Mouse (Mus musculus) stomach, embryonic 14.5 days (tissue): Measurements from ENCODE around the gene Noto. TPM values are rescaled to one million over a fixed set of nuclear protein-coding genes. Genes with fewer than 3 reads are reported as not detected.

Experiments
- ATAC-seq: fragments of 200-750 bp; cut with Nextera tagmentation; 2 replicates; pipeline ENCODE4 v1.8.0; 2017; ENCODE audit warnings: low read depth, moderate TSS enrichment; ENCODE audit not compliant: insufficient number of reproducible peaks, insufficient read depth, low FRiP score
- H3K27ac ChIP-seq: fragments of 300-500 bp; sonication (generic); 2 replicates; pipeline ENCODE4 v1.5.1; 2014; ENCODE audit warnings: mild to moderate bottlenecking, low read length, moderate library complexity, mixed read lengths
- H3K27me3 ChIP-seq: fragments of 300-500 bp; sonication (generic); 2 replicates; pipeline ENCODE4 v1.6.1; 2014; ENCODE audit warnings: low read length, control low read depth, mixed read lengths; ENCODE audit not compliant: control insufficient read depth, insufficient read depth
- H3K36me3 ChIP-seq: fragments of 300-500 bp; sonication (generic); 2 replicates; pipeline ENCODE4 v1.6.1; 2014; ENCODE audit warnings: mild to moderate bottlenecking, control low read depth, low read length, moderate library complexity, mixed read lengths; ENCODE audit not compliant: control insufficient read depth, insufficient read depth
- H3K4me1 ChIP-seq: fragments of 300-500 bp; sonication (generic); 2 replicates; pipeline ENCODE4 v1.6.1; 2014; ENCODE audit warnings: low read length, control low read depth, mixed read lengths; ENCODE audit not compliant: control insufficient read depth, insufficient read depth
- H3K4me2 ChIP-seq: fragments of 300-500 bp; sonication (generic); replicated peaks from 2 replicates; pipeline ENCODE4 v1.6.1; 2014; ENCODE audit warnings: low read depth, low read length, control low read depth
- H3K4me3 ChIP-seq: fragments of 300-500 bp; sonication (generic); 2 replicates; pipeline ENCODE4 v1.5.1; 2014; ENCODE audit warnings: low read depth, low read length, control low read depth
- H3K9ac ChIP-seq: fragments of 300-500 bp; sonication (generic); replicated peaks from 2 replicates; pipeline ENCODE4 v1.6.1; 2014; ENCODE audit warnings: low read depth, mild to moderate bottlenecking, control low read depth, low read length, moderate library complexity, mixed read lengths
- H3K9me3 ChIP-seq: fragments of 300-500 bp; sonication (generic); 2 replicates; pipeline ENCODE4 v1.6.1; 2016; ENCODE audit warnings: low read depth, low read length, control low read depth; ENCODE audit not compliant: control insufficient read depth
- WGBS: fragments of 180-500 bp; shearing (Covaris S2); extraction: QIAGEN DNeasy Blood & Tissue Kit; methylation state at CpG from one replicate; pipeline ENCODE4 v1.1.7; 2014; 5-methylcytosine and 5-hydroxymethylcytosine counted together
- polyA plus RNA-seq: library from polyadenylated mRNA; unstranded; fragments of >200 nt; fragmentation: Nextera tagmentation; extraction: Ambion mirVana; gene quantifications from 2 replicates; pipeline ENCODE4 v1.2.1, GENCODE M21; 2014

Gene Noto
- polyA plus RNA-seq, 1 experiment from 2014 or later = not detected

- peak within 1 kb of the TSS; percentile 87 for H3K4me2 ChIP-seq
- H3K9me3 ChIP-seq = no peaks in the 10 kb centered on the region
- H3K4me3 ChIP-seq = peak within 1 kb of the TSS; percentile 84
- peak within 1 kb of the TSS; percentile 87 for H3K9ac ChIP-seq
- peaks cover 11% of the 10 kb centered on the region for H3K36me3 ChIP-seq
- H3K27me3 ChIP-seq = no peaks in the 10 kb centered on the region
- 2% methylated on average over 96 of the region's 96 CpGs for WGBS
- peak; percentile 95 for ATAC-seq
- H3K27ac ChIP-seq = peak within 1 kb of the TSS; percentile 93
- peaks cover 10% of the 10 kb centered on the region; the same call in 1 of the 2 replicates for H3K4me1 ChIP-seq
Observed at GRCm38 (mm10) chr6:85450697-85451663, 27.3 kb downstream of the Noto start, which contains the start of gene Cct7. TSS of gene Cct7 (plus strand) at chr6:85451514.

- peak; percentile 90 for ATAC-seq
- Histone ChIP-seq H3K27ac (peak within 1 kb of the TSS; percentile 93), H3K4me1 (peaks cover 10% of the 10 kb centered on the region; the same call in 1 of the 2 replicates), H3K27me3 (no peaks in the 10 kb centered on the region), H3K4me3 (peak within 1 kb of the TSS; percentile 84), H3K9me3 (no peaks in the 10 kb centered on the region), H3K36me3 (0 out of 2 replicates have a peak, but pooled peaks cover 3% of the 10 kb centered on the region), H3K4me2 (peak within 1 kb of the TSS; percentile 87), H3K9ac (peak within 1 kb of the TSS; percentile 87)
- WGBS = under 1% methylated on average over 54 of the region's 54 CpGs
Observed at GRCm38 (mm10) chr6:85451664-85452410, 28.2 kb downstream of the Noto start, which contains the start of gene Pradc1. TSS of gene Pradc1 (minus strand) at chr6:85451970.

- Histone ChIP-seq H3K27ac (peak overlapping the region; percentile 93), H3K9ac (peak overlapping the region; percentile 87), H3K36me3 (no peaks in the 10 kb centered on the region), H3K4me2 (peak overlapping the region; percentile 57), H3K9me3 (no peaks in the 10 kb centered on the region), H3K27me3 (no peaks in the 10 kb centered on the region), H3K4me3 (peak overlapping the region; percentile 84), H3K4me1 (peaks cover 10% of the 10 kb centered on the region; the same call in 1 of the 2 replicates)
- no peak for ATAC-seq
- under 1% methylated on average over 15 of the region's 15 CpGs for WGBS
Observed at GRCm38 (mm10) chr6:85452411-85452665, 28.7 kb downstream of the Noto start.

- peak overlapping the region; percentile 93; the same call in 1 of the 2 replicates for H3K27ac ChIP-seq
- peak overlapping the region; percentile 84 for H3K4me3 ChIP-seq
- H3K9ac ChIP-seq = peak overlapping the region; percentile 87
- ATAC-seq = no peak
- 7% methylated on average over 7 of the region's 7 CpGs for WGBS
- peaks cover 10% of the 10 kb centered on the region; the same call in 1 of the 2 replicates for H3K4me1 ChIP-seq
- peak overlapping the region; percentile 57 for H3K4me2 ChIP-seq
- H3K27me3 ChIP-seq = no peaks in the 10 kb centered on the region
- H3K9me3 ChIP-seq = no peaks in the 10 kb centered on the region
- H3K36me3 ChIP-seq = no peaks in the 10 kb centered on the region
Observed at GRCm38 (mm10) chr6:85452816-85453215, 29.1 kb downstream of the Noto start.

- no peaks in the 10 kb centered on the region for H3K4me1 ChIP-seq
- no peak overlapping the region for H3K4me2 ChIP-seq
- no peak overlapping the region for H3K9ac ChIP-seq
- H3K36me3 ChIP-seq = peaks cover 54% of the 10 kb centered on the region
- H3K27me3 ChIP-seq = no peaks in the 10 kb centered on the region
- ATAC-seq = no peak
- no peak overlapping the region for H3K4me3 ChIP-seq
- no peak overlapping the region for H3K27ac ChIP-seq
- no peaks in the 10 kb centered on the region for H3K9me3 ChIP-seq
- WGBS = 90% methylated on average over 2 of the region's 2 CpGs
Observed at GRCm38 (mm10) chr6:85459621-85460020, 35.9 kb downstream of the Noto start.

- Histone ChIP-seq H3K27ac (no peak overlapping the region), H3K27me3 (no peaks in the 10 kb centered on the region), H3K4me2 (no peak overlapping the region), H3K9ac (no peak overlapping the region), H3K36me3 (peaks cover 85% of the 10 kb centered on the region), H3K4me1 (no peaks in the 10 kb centered on the region), H3K4me3 (no peak overlapping the region), H3K9me3 (no peaks in the 10 kb centered on the region)
- ATAC-seq = no peak
Observed at GRCm38 (mm10) chr6:85465381-85465780, 41.7 kb downstream of the Noto start.

GRCm38 (mm10) chr6:85469660-85470430 lies 46.2 kb downstream of the Noto start:
- H3K36me3 ChIP-seq = peaks cover 42% of the 10 kb centered on the region
- no peaks in the 10 kb centered on the region for H3K4me1 ChIP-seq
- no peak overlapping the region for H3K4me3 ChIP-seq
- no peak overlapping the region for H3K27ac ChIP-seq
- no peaks in the 10 kb centered on the region for H3K27me3 ChIP-seq
- no peaks in the 10 kb centered on the region for H3K9me3 ChIP-seq
- no peak overlapping the region for H3K9ac ChIP-seq
- H3K4me2 ChIP-seq = no peak overlapping the region
- 75% methylated on average over 5 of the region's 5 CpGs for WGBS
- no peak for ATAC-seq

GRCm38 (mm10) chr6:85471962-85472361 lies 48.3 kb downstream of the Noto start:
- H3K27me3 ChIP-seq = no peaks in the 10 kb centered on the region
- H3K9me3 ChIP-seq = no peaks in the 10 kb centered on the region
- no peak; the same call in 1 of the 2 replicates for ATAC-seq
- H3K9ac ChIP-seq = no peak overlapping the region
- H3K27ac ChIP-seq = no peak overlapping the region
- H3K4me3 ChIP-seq = no peak overlapping the region
- WGBS = 58% methylated on average over 8 of the region's 8 CpGs
- peaks cover 22% of the 10 kb centered on the region for H3K36me3 ChIP-seq
- H3K4me1 ChIP-seq = no peaks in the 10 kb centered on the region
- H3K4me2 ChIP-seq = no peak overlapping the region
